Mouse (Mus musculus) brain, embryonic 14.5 days (tissue): ENCODE results near the gene Slc25a20.

Experiments used
- CTCF ChIP-seq: fragments of 200-500 bp; IDR thresholded peaks from 2 replicates; pipeline ENCODE4 v1.5.1; 2012; ENCODE audit warnings: inconsistent platforms, mild to moderate bottlenecking, moderate library complexity, borderline replicate concordance; ENCODE audit not compliant: insufficient read depth, insufficient read length; ENCODE audit errors: extremely low read depth
- POLR2A ChIP-seq: fragments of 200-500 bp; IDR thresholded peaks from 2 replicates; pipeline ENCODE4 v1.6.1; 2012; ENCODE audit warnings: mild to moderate bottlenecking, inconsistent platforms, borderline replicate concordance; ENCODE audit not compliant: poor library complexity, insufficient read depth, insufficient read length, severe bottlenecking; ENCODE audit errors: extremely low read depth

DNA sequence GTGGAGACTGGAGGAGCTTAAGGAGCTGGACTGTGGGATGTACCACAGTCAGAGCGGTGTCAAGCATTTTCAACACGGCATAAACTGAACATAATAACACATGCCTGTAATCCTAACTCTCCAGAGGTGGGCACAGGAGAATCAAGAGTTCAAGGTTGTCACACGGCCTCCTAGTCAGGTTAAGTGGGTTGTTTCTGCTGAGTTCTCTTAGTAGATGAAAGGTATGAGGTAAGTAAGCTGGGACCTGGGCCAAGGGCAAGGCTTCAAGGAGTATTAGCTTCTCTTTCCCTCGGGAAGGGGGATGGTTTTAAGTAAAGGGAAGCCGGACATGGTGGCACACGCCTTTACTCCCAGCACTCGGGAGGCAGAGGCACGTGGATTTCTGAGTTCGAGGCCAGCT lies 26.6 kb downstream of the Slc25a20 start:
- TF ChIP-seq POLR2A (no peak), CTCF (no peak)
